Comparison of ENCODE assay signal across 9 mouse cellular contexts in genomic region chr4:130836281-130837061, GRCm38 (mm10). TPM values are rescaled to one million over a fixed set of nuclear protein-coding genes. Genes with fewer than 3 reads are reported as not detected.
A peak's percentile ranks its signal among the peaks of the same experiment; 100 is the strongest.
DNase-seq lines count a peak whose midpoint lies in the region; ATAC-seq and TF ChIP-seq lines count a peak whose summit lies in the region.
"Had no signal": no experiment of that assay in that cellular context is flagged by ENCODE, and none has a peak within 500 bp of the region (broad histone marks: within the 10 kb centered on the region; RNA-seq: fewer than 3 reads in every experiment).

No protein-coding gene starts in this region.

- H3K79me2 ChIP-seq in heart, adult 2 months (replicated peaks; ENCODE audit: control insufficient read depth, insufficient read depth, low read length): no peaks in the 10 kb centered on the region

- no peaks in the 10 kb centered on the region for H3K9me3 ChIP-seq in hindbrain, embryonic 13.5 days
- no peaks in the 10 kb centered on the region for H3K9me3 ChIP-seq in midbrain, embryonic 12.5 days
- H3K9me3 ChIP-seq: liver, embryonic 13.5 days had no signal

- H3K4me1 ChIP-seq in heart, adult 2 months (ENCODE audit: control insufficient read depth, insufficient read depth, low read length): peaks cover 23% of the 10 kb centered on the region
- H3K4me1 ChIP-seq in hindbrain, embryonic 13.5 days (replicated peaks): peaks cover 46% of the 10 kb centered on the region
- H3K4me1 ChIP-seq in midbrain, embryonic 12.5 days: peaks cover 34% of the 10 kb centered on the region
- H3K4me1 ChIP-seq: liver, embryonic 13.5 days had no signal

- no peak overlapping the region for H3K4me3 ChIP-seq in heart, adult 2 months
- H3K4me3 ChIP-seq in hindbrain, embryonic 13.5 days: no peak overlapping the region
- no peak overlapping the region for H3K4me3 ChIP-seq in midbrain, embryonic 12.5 days
- H3K4me3 ChIP-seq: liver, embryonic 13.5 days had no signal

- no peak overlapping the region for H3K9ac ChIP-seq in heart, adult 2 months (ENCODE audit: low read depth, low read length)
- no peak overlapping the region for H3K9ac ChIP-seq in hindbrain, embryonic 13.5 days
- H3K9ac ChIP-seq in midbrain, embryonic 12.5 days (replicated peaks): no peak overlapping the region
- H3K9ac ChIP-seq: liver, embryonic 13.5 days had no signal

- peak overlapping the region; percentile 36 for H3K27ac ChIP-seq in heart, adult 2 months
- peak overlapping the region; percentile 77 for H3K27ac ChIP-seq in hindbrain, embryonic 13.5 days
- peak overlapping the region; percentile 65 for H3K27ac ChIP-seq in midbrain, embryonic 12.5 days (replicated peaks)
- H3K27ac ChIP-seq: liver, embryonic 13.5 days had no signal

- no peak for TF ChIP-seq EP300 in heart, adult 2 months (IDR thresholded peaks at IDR 0.05; ENCODE audit: insufficient read depth, low read depth, low read length)

- TF ChIP-seq POLR2A in heart, adult 2 months (IDR thresholded peaks at IDR 0.05; ENCODE audit: insufficient read depth, low read depth, low read length): no peak

- no peaks in the 10 kb centered on the region for H3K27me3 ChIP-seq in heart, adult 2 months (ENCODE audit: control insufficient read depth, insufficient read depth, low read length)
- H3K27me3 ChIP-seq in hindbrain, embryonic 13.5 days: peaks cover 14% of the 10 kb centered on the region
- H3K27me3 ChIP-seq in midbrain, embryonic 12.5 days: peaks cover 25% of the 10 kb centered on the region

- TF ChIP-seq CTCF in heart, adult 2 months (IDR thresholded peaks at IDR 0.05): no peak

- DNase-seq in heart, adult 2 months: no peak
- DNase-seq in heart, postnatal 4 days: no peak
- DNase-seq in Muller cell, postnatal 12 days (ENCODE audit: inconsistent ontology term): peak; percentile 86
- no peak for DNase-seq in adrenal gland, adult 8-10 months
- no peak for DNase-seq in right cerebral cortex, adult 2 months (ENCODE audit: low spot score in 2 of 2)
- no peak for DNase-seq in cerebellum, postnatal 4 days (ENCODE audit: low spot score in 2 of 2)
- DNase-seq: liver, embryonic 13.5 days had no signal

- 25% methylated on average over 20 of the region's 20 CpGs for WGBS in heart, adult 2 months
- 15% methylated on average over 20 of the region's 20 CpGs for WGBS in hindbrain, embryonic 13.5 days
- 6% methylated on average over 18 of the region's 20 CpGs for WGBS in midbrain, embryonic 12.5 days

- peak overlapping the region; percentile 39 for H3K4me2 ChIP-seq in hindbrain, embryonic 13.5 days
- peak overlapping the region; percentile 38 for H3K4me2 ChIP-seq in midbrain, embryonic 12.5 days (replicated peaks)
- H3K4me2 ChIP-seq: liver, embryonic 13.5 days had no signal

- ATAC-seq in hindbrain, embryonic 13.5 days (ENCODE audit: low FRiP score): peak; percentile 77
- ATAC-seq in midbrain, embryonic 12.5 days (ENCODE audit: low FRiP score, low read depth): peak; percentile 84

- H3K36me3 ChIP-seq in heart, adult 2 months (ENCODE audit: control insufficient read depth, insufficient read depth, low read length): no peaks in the 10 kb centered on the region
- H3K36me3 ChIP-seq in hindbrain, embryonic 13.5 days: no peaks in the 10 kb centered on the region
- no peaks in the 10 kb centered on the region for H3K36me3 ChIP-seq in midbrain, embryonic 12.5 days
- H3K36me3 ChIP-seq: liver, embryonic 13.5 days had no signal

- intact Hi-C loops in heart, adult 2 months (cut with DNase I): no loop called here

RNA-seq across cellular contexts. Expression of gene Sdc3, which starts 44.1 kb away (rescaled TPM):
- 10 to 100 TPM; 32.7 to 38.3 TPM for total RNA-seq in heart, adult 2 months (2021)
- polyA plus RNA-seq in heart, adult 2 months (2012; rRNA removed): 41.5 and 51.9 TPM in 2 replicates
- total RNA-seq in heart, postnatal 4 days (2021): 10 to 100 TPM; 54.7 to 60.1 TPM
- polyA plus RNA-seq in hindbrain, embryonic 13.5 days (2015; fragmentation: Nextera tagmentation; extraction: Ambion mirVana): 71.3 and 76.9 TPM in 2 replicates
- 46.5 and 52.1 TPM in 2 replicates for polyA plus RNA-seq in midbrain, embryonic 12.5 days (2016; fragmentation: Nextera tagmentation; extraction: Ambion mirVana)
- 100 to 1,000 TPM; 332 to 626 (median 448) TPM for total RNA-seq in adrenal gland, adult 8-10 months (2022)

Comparison
In these comparisons a context has a peak if more than half of its experiments do, and no peak if none do; other contexts are left out.
1. RNA of gene Sdc3, which starts 44.1 kb away (total RNA-seq): 332 to 626 TPM in adrenal gland, adult 8-10 months; 54.7 to 60.1 TPM in heart, postnatal 4 days and 32.7 to 38.3 TPM in heart, adult 2 months; every median in the first group is over 4 times any median in the second.
2. Peak in every context shown above with its lines, with median percentiles within 50 percentile points of each other: H3K27ac ChIP-seq.